Mouse (Mus musculus): Measurements from ENCODE around the gene Taf1a.
"Not testable (repeated sequence)": the region's sequence is repeated elsewhere in the genome, so short reads cannot be mapped to it uniquely, and the experiment has no call there.

Gene Taf1a

GRCm38 (mm10) chr1:183388426-183389406, at the start of gene Taf1a:
Gene Taf1a (plus strand): TSS chr1:183388981.
- peak; percentile 93 for DNase-seq

GRCm38 (mm10) chr1:183342902-183343301, 45.9 kb upstream of the Taf1a start:
- DNase-seq: not testable (repeated sequence)

- peak; percentile 94 for DNase-seq
Measured at GRCm38 (mm10) chr1:183344886-183345816, 43.6 kb upstream of the Taf1a start.

GRCm38 (mm10) chr1:183345817-183346195, 43.0 kb upstream of the Taf1a start:
- no peak for DNase-seq

DNA sequence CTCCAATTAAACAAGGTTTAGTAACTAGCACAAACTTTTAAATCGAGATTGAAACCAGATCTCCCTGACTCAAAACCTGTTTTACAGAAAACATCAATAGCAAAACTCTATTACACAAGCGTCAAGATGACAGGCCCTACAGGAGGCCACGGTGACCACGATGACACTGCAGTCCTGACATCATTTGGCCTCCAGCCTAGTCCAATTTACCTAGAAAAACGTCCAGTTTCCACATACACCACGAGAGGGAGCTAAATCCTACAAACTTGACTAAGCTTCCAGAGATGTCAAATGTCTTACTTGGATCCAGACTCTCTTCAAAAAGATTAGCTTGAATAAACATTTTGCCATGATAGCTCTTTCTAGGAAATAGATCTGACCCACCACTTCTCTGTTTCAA, 38.9 kb upstream of the Taf1a start:
- DNase-seq: peak; percentile 71

- DNase-seq: no peak
Measured at GRCm38 (mm10) chr1:183358901-183359300, 29.9 kb upstream of the Taf1a start.

DNA sequence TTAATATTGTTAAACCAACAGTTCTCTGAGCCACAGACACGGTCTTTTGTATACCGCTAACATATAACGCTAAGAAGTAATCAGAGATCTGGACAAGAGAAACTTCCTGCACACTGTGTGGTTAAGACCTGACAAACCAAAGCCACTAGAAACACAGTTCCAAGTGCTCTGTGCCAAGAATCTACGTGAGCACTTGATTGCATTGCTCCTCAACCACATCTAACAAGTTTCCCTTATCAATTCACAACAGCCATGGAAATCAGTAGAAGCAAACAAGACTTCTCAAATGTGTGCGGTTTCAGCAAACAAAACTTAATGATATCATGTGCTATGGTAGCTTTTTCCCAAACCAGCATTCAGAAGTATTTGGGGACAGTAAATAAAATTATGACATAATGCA, 26.5 kb upstream of the Taf1a start:
- no peak for DNase-seq

GRCm38 (mm10) chr1:183362729-183363576, 25.8 kb upstream of the Taf1a start:
- no peak for DNase-seq

GRCm38 (mm10) chr1:183363577-183363867, 25.3 kb upstream of the Taf1a start:
- no peak for DNase-seq

- DNase-seq: no peak
Measured at GRCm38 (mm10) chr1:183366361-183366760, 22.4 kb upstream of the Taf1a start.

DNA sequence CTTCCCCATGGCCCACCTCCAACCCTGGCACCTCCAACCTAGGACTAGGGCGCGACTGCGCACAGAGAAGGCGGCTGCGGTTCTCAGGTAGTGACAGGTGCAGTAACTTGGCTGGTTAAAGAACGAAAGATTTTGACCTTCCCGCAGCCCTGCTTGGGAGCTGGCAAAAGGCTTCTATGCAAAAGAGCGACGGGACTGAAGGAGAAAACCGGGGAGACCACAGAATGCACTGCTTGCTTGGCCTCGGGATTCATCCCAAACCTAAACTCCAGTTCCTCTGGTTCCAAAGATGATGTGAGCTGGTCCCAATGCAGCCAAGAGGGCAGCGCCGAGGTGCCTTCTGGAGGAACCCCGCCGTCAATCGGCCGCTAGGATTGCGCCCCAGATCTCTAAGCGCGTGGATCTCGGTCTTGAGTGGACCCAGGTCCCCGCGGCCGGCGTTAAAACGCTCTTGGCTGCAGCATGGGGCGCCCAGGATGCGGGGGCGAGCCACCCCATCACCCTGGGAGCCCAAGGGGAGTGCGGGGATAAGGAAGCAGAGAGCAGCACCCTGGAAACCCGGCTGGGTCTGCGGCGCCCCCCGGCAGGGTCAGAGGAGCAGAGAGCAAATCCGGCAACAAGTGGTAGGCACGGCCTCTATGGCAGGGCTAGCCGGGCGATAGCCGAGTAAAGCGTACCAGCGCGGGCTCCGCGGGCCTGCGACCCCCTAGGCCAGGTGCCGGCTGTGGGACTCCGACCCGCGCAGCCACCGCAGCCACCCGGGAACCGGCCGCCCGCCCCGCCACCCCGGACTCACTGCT, 20.0 kb upstream of the Taf1a start:
- no peak for DNase-seq

GRCm38 (mm10) chr1:183369427-183370014, 19.3 kb upstream of the Taf1a start, which contains the start of gene Mia3:
Gene Mia3 (minus strand): TSS chr1:183369553.
- peak; percentile 96 for DNase-seq

DNA sequence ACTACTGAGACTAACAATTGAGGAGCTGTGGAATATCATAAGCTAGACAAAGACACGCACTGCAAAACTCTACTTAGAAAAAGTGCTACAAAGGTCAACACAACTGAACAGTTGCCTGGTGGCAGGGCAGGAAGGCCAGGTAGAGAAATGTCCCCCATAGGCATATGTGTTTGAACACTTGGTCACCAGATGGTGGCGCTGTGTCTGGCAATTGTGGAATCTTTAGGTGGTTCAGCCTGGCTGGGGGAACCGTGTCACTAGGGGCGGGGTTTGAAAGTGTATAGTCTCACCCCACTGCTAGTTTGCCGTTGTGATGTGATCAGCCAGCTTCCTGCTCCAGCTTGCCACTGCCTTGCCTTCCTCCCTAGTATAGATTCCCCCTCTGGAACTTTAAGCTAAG, 14.1 kb upstream of the Taf1a start:
- no peak for DNase-seq

GRCm38 (mm10) chr1:183377045-183377444, 11.7 kb upstream of the Taf1a start:
- DNase-seq: no peak

DNA sequence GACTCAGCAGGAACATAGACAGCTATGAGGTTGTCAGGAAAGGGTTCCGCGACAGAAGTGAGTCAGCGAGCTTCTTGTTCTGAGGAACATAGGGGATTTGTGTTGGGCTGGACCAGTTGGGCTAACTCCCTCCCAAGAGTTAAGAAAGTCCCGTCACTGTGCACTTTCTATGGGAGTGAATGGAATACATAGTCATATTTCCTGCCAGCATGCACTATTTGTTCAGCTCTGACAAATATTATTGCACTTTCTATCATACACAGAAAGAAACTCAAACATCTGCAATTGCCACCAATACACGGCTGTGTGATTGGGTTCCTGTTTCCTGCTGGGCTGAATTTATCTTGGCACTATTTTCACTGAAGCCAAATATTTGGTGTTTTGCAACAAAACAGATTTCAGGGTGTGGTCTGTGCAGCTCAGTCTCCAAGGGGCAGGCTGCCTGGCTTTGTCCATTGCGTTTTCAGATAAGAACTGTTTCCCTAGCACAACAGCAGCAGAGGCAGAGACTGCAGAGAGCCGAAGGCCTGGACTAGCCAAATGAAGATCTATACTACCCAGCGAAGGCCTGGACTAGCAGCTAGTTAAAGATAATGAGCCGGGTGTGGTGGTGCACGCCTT, 10.3 kb upstream of the Taf1a start:
- no peak for DNase-seq

GRCm38 (mm10) chr1:183379376-183379775, 9.4 kb upstream of the Taf1a start:
- not testable (repeated sequence) for DNase-seq

DNA sequence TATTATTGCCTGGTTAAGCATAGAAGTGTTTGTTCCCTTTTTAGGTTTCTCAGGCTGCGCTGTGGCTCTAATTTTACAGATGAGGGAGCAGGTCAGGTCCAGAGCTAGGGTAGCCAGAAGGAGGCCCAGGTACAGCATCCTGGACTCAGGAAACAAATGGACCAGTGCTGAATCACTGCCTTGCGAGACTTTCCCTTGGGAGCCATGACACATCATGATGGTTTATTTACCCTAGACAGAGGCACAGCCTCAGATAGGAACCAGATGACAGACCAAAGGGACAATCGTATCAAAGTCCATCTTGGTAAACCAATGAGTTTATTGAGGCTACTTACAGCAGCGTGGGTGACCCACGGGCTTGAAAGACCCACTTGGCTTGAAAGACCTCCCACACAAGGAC, 7.0 kb upstream of the Taf1a start:
- DNase-seq: no peak

DNA sequence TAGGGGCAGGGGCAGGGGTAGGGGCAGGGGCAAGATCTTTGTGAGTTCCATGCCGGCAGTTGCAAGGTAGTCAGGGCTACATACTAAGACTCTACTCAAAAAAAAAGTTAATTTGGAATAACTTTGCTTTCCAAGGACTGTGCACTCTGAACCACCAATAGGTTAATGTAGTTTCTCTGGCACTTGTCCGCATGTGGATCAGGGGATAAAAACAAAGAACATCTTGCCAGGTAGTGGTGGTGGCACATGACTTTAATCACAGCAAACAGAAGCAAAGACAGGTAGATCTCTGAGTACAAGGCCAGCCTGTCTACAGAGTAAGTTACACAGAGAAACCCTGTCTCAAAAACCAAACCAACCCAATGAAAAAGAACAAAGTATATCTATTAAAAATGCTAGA, 6.2 kb upstream of the Taf1a start:
- no peak for DNase-seq

DNA sequence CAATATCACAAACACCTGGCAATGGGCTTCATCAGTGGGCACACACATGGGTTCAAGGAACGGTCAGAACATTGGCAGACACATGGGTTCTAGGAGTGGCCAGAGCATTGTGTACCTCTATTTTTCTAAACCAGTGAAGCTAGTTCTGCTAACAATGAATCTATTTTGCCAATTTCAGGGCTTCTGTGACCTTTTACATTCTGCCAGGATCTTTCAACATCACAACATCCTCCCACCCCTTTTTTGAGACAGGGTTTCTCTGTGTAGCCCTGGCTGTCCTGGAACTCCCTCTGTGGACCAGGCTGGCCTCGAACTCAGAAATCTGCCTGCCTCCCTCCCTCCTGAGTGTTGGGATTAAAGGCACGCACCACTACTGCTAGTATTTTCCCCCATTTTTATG, 1.4 kb upstream of the Taf1a start:
- not testable (repeated sequence) for DNase-seq

GRCm38 (mm10) chr1:183403396-183403795, 14.6 kb downstream of the Taf1a start:
- no peak for DNase-seq
